Mouse (Mus musculus) adrenal gland, postnatal 25 days (tissue): Measurements from ENCODE around the gene Sox6. TPM values are rescaled to one million over a fixed set of nuclear protein-coding genes. Genes with fewer than 3 reads are reported as not detected.

Experiments
- total RNA-seq: library from RNA; stranded (reverse); gene quantifications from 2 replicates; pipeline ENCODE4 v1.2.3, GENCODE M21; 2021

Sox6 gene
- total RNA-seq, 1 experiment from 2014 or later = 16.0 TPM

Other genes starting within 250 kb of the Sox6 start
- 109 and 115 TPM in 2 replicates for gene 1110004F10Rik, start 601 bp upstream of the Sox6 start, total RNA-seq
- gene Gm4353, start 45.8 kb upstream of the Sox6 start, total RNA-seq = 3.9 and 4.2 TPM in 2 replicates